Mouse (Mus musculus): ENCODE results near the gene Exd2.

The Exd2 gene

GRCm38 (mm10) chr12:80462942-80463651, at the start of gene Exd2:
Gene Exd2, plus strand, starts transcription at chr12:80463095.
- DNase-seq: peak; percentile 90 to 91

GRCm38 (mm10) chr12:80415100-80415499, 47.8 kb upstream of the Exd2 start:
- DNase-seq: no peak

- no peak for DNase-seq
Measured at GRCm38 (mm10) chr12:80427683-80428082, 35.2 kb upstream of the Exd2 start.

- DNase-seq: no peak
Measured at GRCm38 (mm10) chr12:80433266-80433665, 29.6 kb upstream of the Exd2 start.

- DNase-seq: no peak
Measured at GRCm38 (mm10) chr12:80434601-80434960, 28.3 kb upstream of the Exd2 start.

GRCm38 (mm10) chr12:80434961-80435691, 27.8 kb upstream of the Exd2 start:
- DNase-seq: peak; percentile 85

GRCm38 (mm10) chr12:80435887-80436286, 27.0 kb upstream of the Exd2 start:
- no peak for DNase-seq

- DNase-seq: peak; percentile 69 to 71
Measured at GRCm38 (mm10) chr12:80436336-80436976, 26.4 kb upstream of the Exd2 start, which contains the start of gene Dcaf5. Gene Dcaf5, minus strand, starts transcription at chr12:80436601.

- no peak for DNase-seq
Measured at GRCm38 (mm10) chr12:80437051-80437675, 25.7 kb upstream of the Exd2 start.

GRCm38 (mm10) chr12:80440957-80441356, 21.9 kb upstream of the Exd2 start:
- DNase-seq: peak; percentile 83 to 86

GRCm38 (mm10) chr12:80444525-80445109, 18.3 kb upstream of the Exd2 start:
- no peak for DNase-seq

- DNase-seq: no peak
Measured at GRCm38 (mm10) chr12:80453506-80453905, 9.4 kb upstream of the Exd2 start.

GRCm38 (mm10) chr12:80458033-80458432, 4.9 kb upstream of the Exd2 start:
- no peak for DNase-seq

- DNase-seq: peak in 1 of 2 experiments; percentile 15
Measured at GRCm38 (mm10) chr12:80462292-80462896, 501 bp upstream of the Exd2 start.

GRCm38 (mm10) chr12:80463666-80464269, 873 bp downstream of the Exd2 start:
- no peak for DNase-seq

GRCm38 (mm10) chr12:80470206-80470605, 7.3 kb downstream of the Exd2 start:
- no peak for DNase-seq

GRCm38 (mm10) chr12:80471926-80472325, 9.0 kb downstream of the Exd2 start:
- no peak for DNase-seq

GRCm38 (mm10) chr12:80473731-80474130, 10.8 kb downstream of the Exd2 start:
- no peak for DNase-seq

GRCm38 (mm10) chr12:80479986-80480385, 17.1 kb downstream of the Exd2 start:
- DNase-seq: no peak

- DNase-seq: no peak
Measured at GRCm38 (mm10) chr12:80483397-80483796, 20.5 kb downstream of the Exd2 start.

GRCm38 (mm10) chr12:80493311-80493710, 30.4 kb downstream of the Exd2 start:
- DNase-seq: no peak

GRCm38 (mm10) chr12:80495691-80496090, 32.8 kb downstream of the Exd2 start:
- DNase-seq: no peak

Measured in B cell, adult 2 months (primary cell).